Mouse (Mus musculus) T-cell, adult 2 months (primary cell): Measurements from ENCODE around the gene Defb5.
"Not testable (repeated sequence)": the region's sequence is repeated elsewhere in the genome, so short reads cannot be mapped to it uniquely, and the experiment has no call there.

Source experiments
- DNase-seq: peaks from one replicate; pipeline ENCODE4 v3.0.0; 2022; ENCODE audit warnings: low spot score

Gene Defb5

DNA sequence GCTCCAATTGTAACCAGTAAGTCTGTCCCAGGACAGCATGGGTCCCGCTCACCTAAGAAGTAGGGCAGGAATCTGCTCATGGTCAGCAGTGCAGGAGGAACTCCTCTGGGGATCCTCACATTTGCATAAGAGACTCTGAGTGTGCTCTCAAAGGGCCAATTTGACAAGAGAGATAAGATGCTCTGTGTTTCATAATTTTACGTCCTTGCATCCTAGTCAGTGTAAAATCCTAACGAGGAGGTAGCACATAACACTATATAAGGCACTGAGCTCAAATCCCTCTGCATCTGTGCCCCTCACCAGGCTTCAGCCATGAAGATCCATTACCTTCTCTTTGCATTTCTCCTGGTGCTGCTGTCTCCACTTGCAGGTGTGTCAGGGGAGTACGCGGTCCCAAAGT lies at the start of gene Defb5:
TSS of gene Defb5 (plus strand) at position 301 of the 400 bp plus-strand sequence.
- DNase-seq: no peak

DNA sequence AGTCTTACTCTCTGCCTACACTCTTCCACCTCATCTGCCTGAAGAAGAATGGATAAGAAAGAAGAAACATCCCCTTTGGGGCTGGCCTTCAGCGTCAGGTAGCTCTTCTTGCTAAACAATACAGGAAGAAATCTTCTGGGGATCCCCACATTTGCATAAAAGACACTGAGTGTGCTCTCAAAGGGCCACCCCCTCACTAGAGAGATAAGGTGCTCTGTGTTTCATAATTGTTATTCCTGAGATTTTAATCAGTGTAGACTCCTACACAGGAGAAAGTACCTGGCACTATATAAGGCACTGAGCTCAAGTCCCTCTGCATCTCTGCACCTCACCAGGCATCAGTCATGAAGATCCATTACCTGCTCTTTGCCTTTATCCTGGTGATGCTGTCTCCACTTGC lies 22.2 kb upstream of the Defb5 start, which contains the start of gene Defb6:
TSS of gene Defb6 (plus strand) at position 318 of the 400 bp plus-strand sequence.
- no peak for DNase-seq

DNA sequence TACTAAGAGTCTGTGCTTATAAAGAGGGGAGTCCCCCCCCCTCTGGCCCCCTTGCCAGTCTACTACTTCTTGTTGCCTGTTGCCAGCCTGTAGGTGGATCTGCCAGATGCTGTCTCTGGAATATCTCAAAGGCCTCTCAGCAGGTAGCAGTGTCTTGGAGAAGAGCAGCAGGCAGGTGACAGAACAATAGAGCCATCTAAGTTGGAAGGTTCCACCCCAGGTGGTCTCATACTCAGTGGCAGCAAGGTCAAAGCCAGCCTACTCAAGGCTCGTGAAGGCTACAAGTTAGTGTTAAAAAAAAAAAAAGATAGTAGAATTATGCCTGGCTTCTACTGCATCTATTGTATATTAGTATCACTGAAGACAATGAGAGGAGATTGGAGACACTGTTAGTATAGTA lies 9.3 kb upstream of the Defb5 start:
- DNase-seq: no peak

DNA sequence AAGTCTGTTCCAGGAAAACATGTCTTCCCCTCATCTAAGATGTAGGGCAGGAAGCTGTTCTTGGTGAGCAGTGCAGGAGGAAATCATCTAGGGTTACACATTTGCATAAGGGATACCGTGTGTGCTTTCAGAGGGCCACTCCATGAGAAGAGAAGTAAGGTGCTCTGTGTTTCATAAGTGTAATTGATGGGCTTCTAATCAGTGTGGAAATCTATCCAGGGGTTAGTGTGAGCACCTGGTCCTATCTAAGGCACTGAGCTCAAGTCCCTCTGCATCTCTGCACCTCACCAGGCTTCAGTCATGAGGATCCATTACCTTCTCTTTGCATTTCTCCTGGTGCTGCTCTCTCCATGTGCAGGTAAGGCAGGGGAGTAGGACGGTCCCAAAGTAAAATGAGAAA lies 7.8 kb upstream of the Defb5 start, which contains the start of gene Defb46:
TSS of gene Defb46 (plus strand) at position 301 of the 400 bp plus-strand sequence.
- no peak for DNase-seq

DNA sequence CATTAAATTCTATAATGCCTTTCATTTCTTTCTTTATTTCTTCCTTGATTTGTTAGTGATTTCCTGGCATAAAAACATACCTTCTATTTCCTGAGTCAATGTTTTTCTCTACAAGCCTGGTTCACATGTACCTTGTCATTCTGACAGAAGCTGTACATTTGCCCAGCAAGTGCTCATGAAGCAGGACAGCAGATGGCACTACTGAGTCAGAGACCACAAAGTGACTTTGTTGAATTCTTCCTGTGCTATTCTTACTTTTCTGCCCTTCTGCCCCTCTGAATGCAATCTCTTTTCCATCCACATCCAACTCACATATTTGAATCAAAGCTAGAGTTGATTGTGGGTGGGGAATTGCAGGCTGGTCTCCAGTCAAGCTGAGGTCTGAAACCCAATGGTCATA lies 10.8 kb downstream of the Defb5 start:
- no peak for DNase-seq

DNA sequence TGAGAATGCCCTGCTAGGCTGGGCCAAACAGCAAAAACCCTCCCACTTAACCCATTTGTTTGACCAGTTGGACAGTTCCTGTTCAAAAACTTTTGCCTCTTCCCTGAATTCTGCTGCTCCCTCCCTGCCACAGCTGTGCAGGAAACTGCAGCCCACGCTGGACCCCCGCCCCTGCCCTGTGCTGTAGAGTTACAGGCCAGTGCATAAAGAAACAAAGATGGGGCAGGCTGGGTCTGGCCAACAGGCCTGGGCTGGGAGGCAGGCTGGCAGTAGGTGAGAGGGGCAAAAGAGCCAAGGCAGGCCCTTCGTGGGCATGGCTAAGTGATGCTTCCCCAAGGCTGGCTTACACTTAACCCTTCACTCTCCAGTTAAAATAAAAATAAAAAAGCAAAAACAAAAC lies 12.3 kb downstream of the Defb5 start:
- no peak for DNase-seq

DNA sequence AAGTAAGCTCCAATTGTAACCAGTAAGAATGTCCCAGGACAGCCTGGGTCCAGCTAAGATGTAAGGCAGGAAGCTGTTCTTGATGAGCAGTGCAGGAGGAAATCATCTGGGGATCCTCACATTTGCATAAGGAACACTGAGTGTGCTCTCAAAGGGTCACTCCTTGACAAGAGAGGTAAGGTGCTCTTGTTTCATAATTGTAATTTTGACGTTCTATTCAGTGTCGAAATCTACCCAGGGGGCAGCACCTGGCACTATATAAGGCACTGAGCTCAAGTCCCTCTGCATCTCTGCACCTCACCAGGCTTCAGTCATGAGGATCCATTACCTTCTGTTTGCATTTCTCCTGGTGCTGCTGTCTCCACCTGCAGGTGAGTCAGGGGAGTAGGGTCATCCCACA lies 45.7 kb downstream of the Defb5 start, which contains the start of gene Defb3:
TSS of gene Defb3 (plus strand) at position 301 of the 400 bp plus-strand sequence.
- DNase-seq: not testable (repeated sequence)

DNA sequence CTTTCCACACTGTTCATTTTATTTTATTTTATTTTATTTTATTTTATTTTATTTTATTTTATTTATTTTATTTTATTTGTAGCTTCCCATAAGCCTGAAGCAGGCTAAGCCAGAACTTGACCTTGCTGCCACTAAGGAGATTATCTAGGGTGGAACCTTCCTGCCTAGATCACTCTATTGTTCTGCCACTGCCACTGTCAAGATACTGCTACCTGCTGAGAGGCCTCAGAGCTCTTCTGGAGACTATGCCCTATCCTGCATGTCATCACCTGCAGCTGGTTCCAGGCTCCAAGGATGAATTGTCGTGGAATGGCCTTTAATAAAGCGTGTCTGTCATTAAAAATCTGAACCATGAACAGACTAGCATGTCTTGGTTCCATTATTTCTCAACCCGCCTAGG lies 51.0 kb downstream of the Defb5 start:
- DNase-seq: not testable (repeated sequence)
